Mouse (Mus musculus) left cerebral cortex, postnatal 4 days (tissue): ENCODE measurements around the gene Sytl3. TPM values are rescaled to one million over a fixed set of nuclear protein-coding genes. Genes with fewer than 3 reads are reported as not detected.
A peak's percentile ranks its signal among the peaks of the same experiment; 100 is the strongest.

Experiments
- DNase-seq: peaks from one replicate; pipeline ENCODE4 v3.0.0-alpha.2; 2022
- intact Hi-C: fragments of 180-260 bp; cut with DNase I; formaldehyde crosslinking; loops from one replicate; pipeline ENCODE4 v1.15.1; 2025
- total RNA-seq, 2 experiments: library from RNA; stranded (reverse); gene quantifications; 2 replicates each; pipeline ENCODE4 v1.2.3; 2021

Sytl3 gene
- total RNA-seq, 2 experiments from 2014 or later = 0.68 to 1.2 TPM

DNA sequence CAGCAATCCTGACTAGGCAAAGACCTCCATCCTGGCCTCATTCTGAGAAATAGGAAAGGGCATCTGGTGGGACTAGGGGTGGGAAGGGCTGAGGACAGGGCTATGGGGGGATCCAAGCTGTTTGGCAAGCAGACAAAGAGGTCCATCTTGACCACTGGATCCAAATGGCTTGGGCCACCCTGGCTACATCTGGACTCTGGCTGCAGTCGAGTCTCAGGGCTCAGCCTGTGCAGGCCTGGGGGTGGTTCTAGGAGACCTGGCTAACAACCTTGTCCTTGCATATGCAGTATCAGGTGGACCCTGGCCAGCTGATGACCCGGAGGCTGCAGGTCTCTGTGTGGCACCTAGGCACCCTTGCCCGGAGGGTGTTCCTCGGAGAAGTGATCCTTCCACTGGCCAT lies 73.8 kb downstream of the Sytl3 start:
- DNase-seq = no peak
- intact Hi-C loops = no loop called here

DNA sequence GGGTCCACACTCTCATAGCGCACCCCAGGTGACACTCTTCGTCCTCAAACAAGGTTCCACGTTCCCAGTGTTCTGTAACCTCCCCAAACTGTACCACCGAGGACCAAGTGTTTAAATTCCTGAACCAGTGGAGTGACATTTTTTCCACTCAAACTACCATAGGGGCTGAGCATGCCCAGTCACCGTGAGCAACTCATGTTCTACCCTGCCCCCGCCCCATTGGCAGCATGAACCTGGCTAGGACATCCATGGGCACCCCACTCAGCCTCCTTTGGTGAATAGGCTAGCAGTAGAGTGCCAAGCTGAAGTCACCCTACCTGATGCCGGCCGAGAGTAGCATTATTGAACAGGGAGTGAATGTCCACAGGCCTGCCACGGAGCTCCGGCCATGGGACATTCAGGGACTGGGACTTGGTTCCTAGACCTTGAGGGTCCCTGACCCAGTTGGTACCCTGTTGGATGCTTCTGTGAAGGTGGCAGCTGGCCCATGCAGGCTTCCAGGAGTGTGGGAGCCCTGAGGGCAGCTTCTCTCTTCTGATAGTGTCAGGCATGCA lies 74.5 kb downstream of the Sytl3 start:
- intact Hi-C loops = no loop called here

DNA sequence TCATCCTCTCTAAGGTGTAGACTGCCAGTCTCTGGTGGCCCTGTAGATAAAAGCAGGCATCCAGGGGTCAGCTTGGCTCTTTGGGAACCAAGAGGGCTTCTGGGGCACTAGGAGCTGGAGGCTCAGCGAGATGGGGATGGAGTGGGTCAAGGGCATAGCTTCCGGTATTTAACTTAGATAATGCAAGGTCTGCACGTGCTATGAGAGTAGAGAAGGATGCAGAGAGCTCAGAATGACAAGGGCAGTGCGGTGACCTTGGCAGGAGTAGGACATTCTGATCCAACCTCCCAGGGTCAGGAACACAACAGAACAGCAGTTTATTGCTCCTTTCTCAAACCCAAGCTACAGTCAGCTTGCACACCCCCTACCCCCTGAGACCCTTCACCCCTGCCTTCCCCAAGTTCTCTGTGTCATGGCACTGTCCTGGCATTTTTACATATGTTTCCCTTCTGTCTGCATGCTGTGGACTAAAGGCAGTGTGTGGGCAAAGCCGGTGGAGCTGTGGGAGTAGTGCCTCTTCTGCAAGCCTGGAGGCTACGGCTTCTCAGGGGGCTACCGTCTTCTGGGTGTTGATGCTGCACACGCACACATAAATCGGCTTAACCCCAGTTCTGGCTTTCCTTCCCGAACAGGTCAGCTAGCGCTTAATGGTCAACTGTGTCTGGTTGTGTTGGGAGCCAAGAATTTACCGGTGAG lies 76.0 kb downstream of the Sytl3 start:
- intact Hi-C loops = no loop called here

More for the DNA sequence above, 74.5 kb downstream of the Sytl3 start:
- no peak for DNase-seq

DNA sequence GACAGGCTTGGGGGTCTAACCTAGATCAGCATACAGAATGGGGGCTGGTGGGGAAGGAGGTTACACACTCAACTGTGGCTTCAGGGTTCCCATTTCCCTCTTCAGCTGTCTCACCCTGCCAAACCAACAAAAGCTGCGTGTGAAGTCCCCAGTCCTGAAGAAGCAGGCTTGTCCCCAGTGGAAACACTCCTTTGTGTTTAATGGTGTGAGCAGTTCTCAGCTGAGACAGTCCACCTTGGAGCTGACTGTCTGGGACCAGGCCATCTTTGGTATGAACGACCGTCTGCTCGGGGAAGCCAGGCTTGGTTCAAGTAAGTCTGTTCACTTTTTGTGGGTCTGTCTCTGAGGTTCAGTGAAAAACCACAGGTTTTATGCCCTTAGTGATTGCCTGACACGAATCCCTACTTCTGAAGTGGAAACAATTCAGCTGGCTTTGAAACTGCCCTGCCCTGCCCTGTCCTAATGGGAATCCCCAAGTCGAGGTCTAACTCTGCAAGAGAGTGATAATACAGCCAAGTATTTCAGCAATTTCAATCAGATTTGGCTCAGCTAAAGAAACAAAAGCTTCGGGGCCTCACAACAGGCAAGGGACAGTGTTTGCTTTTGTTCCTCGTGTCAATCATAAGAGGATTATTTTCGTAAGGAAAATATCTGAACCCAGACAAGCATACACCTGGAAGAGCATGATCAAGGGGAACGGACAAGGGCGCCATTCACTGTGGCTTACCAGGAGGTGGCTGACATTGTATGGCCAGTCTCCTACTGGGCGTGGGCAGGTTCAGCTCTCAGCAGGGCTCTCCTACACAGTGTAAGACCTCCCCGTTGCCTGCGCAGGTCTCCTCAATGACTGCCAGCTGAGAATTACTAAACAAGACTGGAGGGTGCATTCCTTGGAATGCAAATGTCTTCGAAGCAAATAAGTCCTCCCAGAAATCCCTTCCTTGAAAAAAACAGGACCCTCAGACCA lies 77.7 kb downstream of the Sytl3 start:
- DNase-seq = no peak
- intact Hi-C loops = no loop called here

More for the DNA sequence above, 76.0 kb downstream of the Sytl3 start:
- DNase-seq = no peak

DNA sequence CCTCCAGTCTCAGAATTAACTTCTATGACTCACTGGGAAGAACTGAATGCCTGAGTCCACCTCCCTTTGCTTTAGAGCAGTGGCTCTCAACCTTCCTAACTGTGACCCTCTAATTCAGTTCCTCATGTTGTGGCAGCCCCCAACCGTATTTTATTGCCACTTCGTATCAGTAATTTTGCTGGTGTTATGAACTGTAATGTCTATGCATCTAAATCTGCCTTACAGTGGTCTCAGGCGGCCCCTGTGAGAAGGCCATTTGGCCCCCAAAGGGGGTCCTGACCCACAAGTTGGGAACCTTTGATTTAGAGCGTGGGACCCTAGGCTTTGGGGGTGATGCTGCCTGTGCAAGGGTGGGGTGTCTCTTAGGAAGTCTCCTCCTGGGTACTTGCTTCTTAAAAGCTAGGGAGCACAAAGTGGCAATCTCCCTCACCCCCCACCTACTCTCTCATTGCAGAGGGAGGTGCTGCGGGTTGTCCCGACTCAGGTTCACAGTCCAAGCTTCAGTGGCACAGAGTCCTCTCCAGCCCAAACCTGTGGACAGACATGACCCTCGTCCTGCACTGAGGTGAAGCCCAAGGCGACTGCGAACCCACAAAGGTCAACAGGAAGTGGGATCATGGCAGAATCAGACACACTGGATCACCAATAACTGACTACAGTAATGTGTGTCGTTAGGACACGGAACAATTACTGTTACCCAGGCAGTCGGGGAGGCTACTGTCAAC lies 78.5 kb downstream of the Sytl3 start:
- intact Hi-C loops = no loop called here
- no peak for DNase-seq

DNA sequence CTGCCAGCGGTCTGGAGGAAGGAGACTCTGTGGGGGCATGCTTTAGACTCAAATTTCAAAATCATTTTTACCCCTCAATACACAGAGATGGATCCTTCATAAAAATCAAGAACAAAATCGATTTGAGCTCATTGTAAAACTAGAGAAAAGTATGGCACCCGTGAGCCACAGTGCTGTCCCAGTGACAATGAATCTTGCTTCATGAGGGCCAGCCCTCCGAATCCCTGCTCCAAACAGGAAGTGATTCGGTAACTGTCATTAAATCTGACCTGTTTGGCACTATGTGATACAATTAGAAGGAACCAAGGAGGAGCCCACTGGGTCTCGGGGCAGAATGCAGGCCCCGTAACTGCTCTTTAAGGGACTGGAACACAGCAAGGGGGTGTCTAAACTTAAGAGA lies 79.9 kb downstream of the Sytl3 start:
- intact Hi-C loops = no loop called here
- no peak for DNase-seq

DNA sequence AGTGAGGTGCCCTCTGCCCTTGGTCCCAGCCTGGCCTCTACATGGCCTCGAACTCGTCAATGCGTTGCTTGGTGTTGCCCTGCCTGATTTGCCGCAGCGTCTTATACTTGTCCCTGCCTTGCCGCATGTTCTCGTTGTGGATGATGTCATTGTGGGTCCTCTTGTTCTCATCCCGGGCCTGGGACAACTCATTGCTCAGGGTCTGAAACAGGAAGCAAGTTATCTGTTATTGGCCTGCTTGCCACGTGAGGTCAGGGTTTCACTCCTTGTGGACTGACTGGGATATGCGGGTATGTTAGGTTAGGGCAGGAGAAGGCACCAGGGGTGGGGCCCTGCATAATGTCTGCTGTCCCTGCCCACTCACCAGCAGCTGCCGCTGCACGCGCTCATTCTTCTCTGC lies 80.4 kb downstream of the Sytl3 start:
- intact Hi-C loops = no loop called here
- DNase-seq = no peak

DNA sequence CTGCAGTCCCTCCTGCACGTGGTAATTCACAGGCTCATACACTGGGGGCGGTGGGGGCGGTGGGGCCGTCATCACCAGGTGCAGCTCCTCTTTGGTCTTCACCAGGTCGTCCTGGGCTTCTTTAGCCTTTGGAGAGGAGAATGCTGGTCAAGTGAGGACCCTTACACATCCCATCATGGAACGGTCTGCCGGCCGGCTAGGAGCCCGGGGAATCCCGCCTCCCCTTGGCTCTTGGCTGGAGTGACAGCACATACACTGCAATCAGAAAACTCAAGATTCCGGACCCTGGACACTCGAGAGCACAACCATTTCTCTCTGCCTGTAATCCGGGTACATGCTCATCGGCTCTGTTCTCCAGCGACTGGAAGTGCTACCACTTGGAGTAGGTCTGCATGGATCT lies 80.9 kb downstream of the Sytl3 start:
- intact Hi-C loops = no loop called here
- DNase-seq = no peak

DNA sequence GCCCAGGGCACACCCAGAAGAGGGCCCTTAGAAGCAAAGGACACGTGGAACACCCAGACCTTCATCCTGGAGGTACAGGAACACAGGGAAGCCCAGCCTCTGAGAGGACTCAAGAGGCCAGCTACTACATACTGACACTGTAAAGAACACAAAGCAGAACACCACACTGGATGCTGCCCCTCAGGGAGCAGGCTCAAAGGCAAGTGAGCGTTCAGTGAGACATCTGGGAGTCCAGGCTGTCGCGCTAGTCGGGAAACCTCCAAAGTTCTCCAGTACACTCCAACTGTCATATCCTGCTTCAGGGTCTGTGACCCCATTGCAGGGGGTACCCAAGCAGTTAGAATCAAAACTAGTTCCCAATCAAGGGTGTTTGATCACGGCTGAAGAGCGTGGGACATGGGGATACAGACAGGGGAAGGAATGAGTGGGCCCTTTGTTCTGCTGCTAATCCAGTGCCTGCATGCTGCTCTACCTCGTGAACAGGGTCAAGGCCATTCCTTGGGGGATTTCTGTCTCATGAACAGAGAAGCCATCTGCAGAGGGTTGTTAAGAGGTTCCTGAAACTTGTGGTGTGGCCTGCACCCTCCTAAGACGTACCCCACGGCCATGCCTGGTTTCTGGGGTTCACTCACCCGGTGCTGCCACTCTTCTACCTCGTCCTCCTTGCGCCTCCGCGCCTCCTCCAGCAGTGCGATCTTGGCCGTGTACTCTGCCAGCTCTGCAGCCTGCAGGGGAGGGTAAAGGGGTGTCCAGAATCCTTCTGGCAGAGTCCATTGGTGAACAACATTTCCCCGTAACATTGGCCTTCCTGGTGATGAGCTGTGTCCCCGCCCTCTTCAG lies 81.7 kb downstream of the Sytl3 start:
- intact Hi-C loops = no loop called here
- DNase-seq = no peak

DNA sequence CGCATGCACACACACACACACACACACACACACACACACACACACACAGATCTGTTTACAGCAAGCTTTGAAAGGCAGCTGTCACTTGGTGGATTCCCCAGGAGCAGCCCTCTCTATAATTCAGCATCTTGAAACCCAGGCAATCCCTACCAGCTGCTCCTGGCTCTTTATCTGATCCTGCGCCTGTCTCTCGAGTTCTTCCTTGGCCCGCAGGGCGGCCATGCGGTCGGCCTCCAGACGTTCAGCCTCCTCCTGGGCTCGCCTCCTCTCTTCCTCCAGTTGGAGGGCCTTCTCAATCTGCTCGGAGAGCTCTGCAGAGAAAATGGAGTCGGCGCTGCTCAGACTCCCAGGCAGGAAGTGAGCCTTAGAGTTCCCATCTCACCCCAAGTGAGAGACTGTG lies 82.4 kb downstream of the Sytl3 start:
- DNase-seq = peak; percentile 43
- intact Hi-C loops = no loop called here

DNA sequence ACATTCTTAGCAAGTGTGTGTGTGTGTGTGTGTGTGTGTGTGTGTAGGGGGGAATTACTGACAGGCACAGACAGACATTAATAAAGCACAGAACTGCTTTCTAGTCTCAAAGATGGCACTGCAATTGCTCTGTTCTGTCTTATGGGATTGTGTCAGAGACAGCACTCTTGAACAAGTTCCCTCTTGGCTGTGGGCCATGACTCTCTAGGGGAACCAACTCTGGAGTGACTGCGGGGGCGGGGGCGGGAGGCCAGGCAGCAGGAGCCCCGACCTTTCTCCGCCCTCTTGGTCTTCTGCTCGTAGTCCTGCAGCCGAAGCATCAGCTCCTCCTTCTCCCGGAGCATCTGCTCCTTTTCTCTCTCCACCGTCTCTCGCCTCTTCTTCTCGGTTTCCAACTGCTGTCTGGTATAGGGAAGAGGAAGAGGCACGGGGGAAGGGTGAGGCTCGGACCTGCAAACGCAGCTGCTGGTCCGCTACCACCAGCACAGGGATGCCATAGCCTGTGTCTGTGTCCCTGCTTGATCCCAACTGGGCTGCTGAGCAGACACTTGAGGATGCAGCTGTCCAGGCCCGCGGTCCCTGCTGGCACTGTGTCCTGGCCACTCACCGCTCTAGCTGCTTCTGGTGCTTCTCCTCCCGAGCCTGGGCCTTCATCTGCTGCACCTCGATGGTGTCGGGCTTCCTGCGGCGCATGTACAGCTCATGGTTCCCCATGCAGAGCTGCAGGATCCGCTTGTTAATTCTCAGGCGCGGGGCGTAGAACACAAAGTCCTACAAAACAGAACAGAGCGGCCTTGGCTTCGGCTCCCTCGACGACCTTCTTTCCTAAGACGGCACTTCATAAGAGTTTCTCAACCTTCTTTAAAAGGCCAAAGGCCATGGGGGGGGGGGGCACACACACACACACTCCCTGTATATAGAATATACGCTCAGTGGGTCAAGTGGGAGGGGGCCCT lies 83.5 kb downstream of the Sytl3 start:
- intact Hi-C loops = no loop called here
- peak; percentile 70 for DNase-seq

DNA sequence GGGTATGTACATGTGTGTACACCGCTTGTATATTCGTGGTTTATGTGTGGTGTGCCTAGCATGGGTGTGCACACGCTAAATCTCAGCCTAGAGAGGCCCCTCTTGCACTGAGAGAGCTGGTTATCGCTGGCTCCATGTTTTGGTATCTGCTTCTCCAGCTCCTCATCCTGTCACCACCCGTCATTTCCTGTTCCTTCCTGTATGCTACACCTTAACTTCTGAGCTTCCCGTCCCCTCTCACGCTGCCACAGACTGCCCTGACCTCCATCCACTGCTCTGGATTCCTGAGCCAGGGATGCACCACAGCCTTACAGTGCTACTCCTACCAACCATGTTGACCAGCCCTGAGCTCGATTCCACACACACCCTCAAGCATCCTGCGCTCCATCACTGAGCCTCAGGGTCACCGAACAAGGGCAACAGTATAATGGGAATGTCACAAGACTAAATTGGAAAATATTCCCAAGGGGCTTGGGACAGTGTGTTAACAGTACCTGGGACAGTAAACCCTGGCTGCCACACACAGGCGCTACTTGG lies 84.2 kb downstream of the Sytl3 start:
- DNase-seq = no peak
- intact Hi-C loops = no loop called here

DNA sequence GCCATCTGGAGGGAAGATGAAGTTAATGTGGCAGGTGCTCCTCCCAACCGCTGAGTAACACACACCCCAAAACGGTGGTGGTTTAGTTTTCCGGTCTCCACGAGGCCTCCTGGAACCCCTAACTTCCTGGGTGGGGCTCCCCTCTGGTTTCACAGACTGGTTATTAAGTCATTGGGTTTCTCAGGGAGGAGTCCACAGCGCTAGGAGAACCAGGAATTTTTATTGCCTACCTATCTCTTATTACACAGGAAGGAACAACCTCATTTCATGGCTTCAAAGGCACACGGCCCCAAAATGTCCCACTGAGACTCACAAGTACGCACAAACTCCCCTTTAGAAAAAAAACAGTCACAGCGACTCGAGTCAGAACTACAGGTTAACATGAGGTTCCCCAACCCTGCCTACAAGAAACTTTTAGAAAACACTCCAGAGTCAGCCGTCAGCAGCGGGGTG lies 84.9 kb downstream of the Sytl3 start:
- DNase-seq = no peak
- intact Hi-C loops = no loop called here

DNA sequence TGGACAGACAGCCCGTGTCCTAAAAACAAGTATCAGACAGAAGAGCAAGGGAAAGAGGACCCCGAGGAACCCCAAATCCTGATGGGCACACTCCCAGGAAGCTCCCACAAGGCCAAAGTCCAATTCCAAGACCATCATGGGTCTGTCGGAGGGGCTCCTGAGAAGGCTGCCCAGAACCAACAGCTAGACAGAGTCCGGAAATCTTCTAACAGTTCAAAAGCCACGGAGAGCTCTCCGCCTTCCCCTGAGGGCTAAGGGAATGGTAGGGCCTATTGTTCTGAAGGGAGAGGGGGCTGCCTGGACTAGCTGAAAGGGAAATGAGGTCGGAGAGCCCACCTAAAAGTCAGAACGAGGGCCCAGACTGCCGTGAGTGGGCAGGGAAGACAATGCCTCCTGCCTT lies 85.5 kb downstream of the Sytl3 start:
- no peak for DNase-seq
- intact Hi-C loops = no loop called here

DNA sequence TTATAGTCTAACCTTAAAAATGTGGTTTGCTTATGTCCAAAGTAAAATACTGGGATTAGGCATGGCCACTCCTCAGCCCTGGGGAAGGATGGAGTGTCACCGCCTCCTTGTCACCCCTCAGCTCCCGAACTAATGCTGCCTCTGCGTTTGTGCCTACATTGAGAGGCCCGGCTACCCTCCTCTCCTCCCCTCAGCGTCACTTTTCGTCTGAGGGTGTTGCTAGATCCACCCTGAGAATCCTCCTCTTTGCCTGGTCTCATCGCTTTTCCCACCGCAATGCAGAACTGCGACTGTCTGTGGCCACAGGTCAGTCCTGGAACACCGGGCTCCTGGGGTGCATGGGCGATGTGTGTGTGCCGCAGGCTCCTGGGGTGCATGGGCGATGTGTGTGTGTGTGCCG lies 86.0 kb downstream of the Sytl3 start:
- intact Hi-C loops = no loop called here
- no peak for DNase-seq

DNA sequence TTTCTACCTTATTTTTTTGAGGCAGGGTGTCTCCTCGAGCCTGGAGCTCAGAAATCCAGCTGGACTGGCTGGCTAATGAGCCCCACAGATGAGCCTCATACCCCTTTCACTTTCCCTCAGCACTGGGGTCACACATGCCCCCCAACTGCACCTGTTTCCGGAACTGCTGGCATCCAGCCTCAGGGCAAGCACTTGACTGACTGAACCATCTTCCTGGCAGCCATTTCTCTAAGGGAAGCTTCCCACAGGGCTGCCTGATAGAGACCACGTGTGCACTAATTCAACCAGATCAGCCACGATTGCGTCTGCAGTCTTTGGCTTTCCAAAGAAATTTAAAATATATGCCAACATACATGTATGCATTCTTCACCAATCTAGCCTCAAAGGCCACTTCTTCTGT lies 86.6 kb downstream of the Sytl3 start:
- DNase-seq = peak; percentile 50
- intact Hi-C loops = no loop called here

DNA sequence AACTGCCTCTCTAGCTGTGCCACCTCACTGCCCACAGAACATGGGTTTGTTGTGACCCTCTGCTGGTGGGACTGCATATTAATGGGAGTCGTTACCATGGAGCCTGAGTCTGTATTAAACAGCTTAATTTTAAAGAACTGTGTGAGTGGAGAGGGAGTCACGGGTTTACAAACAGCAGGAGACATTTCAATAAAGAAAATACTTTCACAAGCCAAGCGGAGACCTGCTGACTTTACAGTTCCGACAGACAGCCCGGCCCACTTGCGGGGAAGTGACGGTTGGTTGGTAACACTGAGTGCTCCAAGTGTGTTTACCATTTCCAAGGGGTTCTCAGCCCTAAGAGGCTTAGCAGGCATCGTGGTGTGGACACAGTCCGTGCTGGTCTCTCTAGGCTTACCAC lies 87.1 kb downstream of the Sytl3 start:
- peak; percentile 41 for DNase-seq
- intact Hi-C loops = no loop called here

DNA sequence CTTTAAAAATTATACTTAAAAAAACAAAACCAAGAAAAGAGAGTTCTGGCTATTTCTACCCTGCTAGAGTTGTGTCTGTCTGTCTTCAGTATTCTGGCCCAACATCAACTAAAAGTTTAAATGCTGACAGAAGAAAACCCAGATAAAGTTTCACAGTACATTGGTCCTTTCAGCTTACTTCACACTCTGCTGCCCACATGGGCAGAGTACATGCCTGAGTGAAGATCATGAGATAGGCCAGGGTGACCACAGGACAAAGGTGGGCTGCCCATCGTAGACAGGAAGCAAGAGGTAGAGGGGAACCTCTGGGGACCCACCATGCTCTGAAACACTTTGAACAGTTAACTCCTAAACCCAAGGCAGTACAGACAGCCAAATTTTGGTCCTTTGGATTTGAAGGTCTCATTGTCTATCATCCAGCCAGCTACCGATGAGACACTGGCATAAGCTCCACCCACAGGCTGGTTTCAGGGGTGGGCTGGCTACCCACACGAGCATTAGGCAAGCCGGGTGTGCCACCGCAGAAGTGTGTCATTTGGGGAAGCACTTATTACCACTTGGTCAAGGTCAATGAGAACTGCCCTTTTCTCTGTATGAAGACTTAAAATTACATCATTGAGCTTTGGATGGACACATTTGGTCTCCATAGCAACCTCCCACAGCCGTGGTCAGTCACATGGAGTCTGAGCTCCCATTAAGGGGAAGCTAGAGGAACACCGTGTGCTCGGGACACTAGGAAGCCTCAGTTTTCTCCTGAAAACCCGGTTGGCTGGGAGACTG lies 87.7 kb downstream of the Sytl3 start:
- intact Hi-C loops = no loop called here
- DNase-seq = no peak
